Mouse (Mus musculus) yolk sac, embryonic 10.5 days (tissue): ENCODE measurements at regions not wholly inside any gene's neighbourhood (a gene's known extent, or its start where the extent isn't known, plus 50 kb on each side); places are given as distances from the start of the nearest gene placed in this dataset.
"Not testable (repeated sequence)": the region's sequence is repeated elsewhere in the genome, so short reads cannot be mapped to it uniquely, and the experiment has no call there.

ENCODE experiments used
- DNase-seq: peaks from one replicate; pipeline ENCODE4 v3.0.0-alpha.2; 2017; ENCODE audit warnings: low spot score

DNA sequence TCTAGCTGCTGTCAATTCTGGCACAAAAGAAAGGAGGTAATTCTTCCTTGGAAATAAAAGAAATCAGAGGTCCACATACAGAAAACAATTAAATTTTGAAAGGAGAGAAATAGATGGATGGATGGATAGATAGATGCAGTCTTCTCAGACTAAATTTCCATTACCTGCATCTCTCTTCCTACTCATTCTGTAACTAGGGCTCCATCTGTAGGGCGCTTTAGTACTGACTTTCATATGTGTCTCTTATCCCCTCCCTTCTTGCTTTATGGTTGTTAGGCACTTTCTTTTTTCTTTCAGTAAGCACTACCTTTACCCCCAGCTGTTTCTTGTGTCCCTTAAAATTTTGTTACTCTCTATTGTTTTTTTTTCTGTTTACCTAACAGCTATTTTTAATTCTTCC lies 72.9 kb upstream of the Olfr1324 start:
- no peak for DNase-seq

DNA sequence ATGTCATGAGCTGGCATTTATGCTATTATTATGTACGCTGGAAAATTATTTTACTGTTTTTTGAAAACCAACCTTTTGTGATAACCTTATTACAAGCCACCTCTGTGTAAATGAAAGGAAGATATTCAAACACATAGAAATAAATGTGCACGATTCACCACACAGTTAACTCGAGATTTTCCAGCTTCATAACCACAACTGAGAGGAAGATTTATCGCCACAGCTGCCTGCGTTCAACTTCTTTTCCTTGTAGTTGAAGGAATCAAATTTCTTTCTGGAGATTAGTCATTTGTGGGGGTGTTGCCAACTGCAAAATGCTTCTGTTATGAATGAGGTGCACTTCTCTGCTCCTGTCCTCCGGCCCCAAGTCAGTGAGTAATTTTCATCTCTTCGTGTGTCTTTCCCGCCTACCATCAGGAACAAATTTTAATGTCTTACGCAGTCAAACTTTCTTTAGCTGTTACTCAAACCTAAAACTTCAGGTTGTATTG lies 62.2 kb upstream of the Olfr1324 start:
- DNase-seq: not testable (repeated sequence)
